Mouse (Mus musculus) liver, embryonic 12.5 days (tissue): ENCODE measurements at regions not wholly inside any gene's neighbourhood (a gene's known extent, or its start where the extent isn't known, plus 50 kb on each side); places are given as distances from the start of the nearest gene placed in this dataset.
A peak's percentile ranks its signal among the peaks of the same experiment; 100 is the strongest.

Experiments used
- ATAC-seq: fragments of 200-750 bp; cut with Nextera tagmentation; 2 replicates; pipeline ENCODE4 v1.8.0; 2017; ENCODE audit warnings: moderate number of reproducible peaks, mild to moderate bottlenecking, moderate library complexity
- H3K27ac ChIP-seq: fragments of 300-500 bp; sonication (generic); 2 replicates; pipeline ENCODE4 v1.5.1; 2016; ENCODE audit warnings: mild to moderate bottlenecking
- H3K27me3 ChIP-seq: fragments of 300-500 bp; sonication (generic); replicated peaks from 2 replicates; pipeline ENCODE4 v1.6.1; 2016; ENCODE audit warnings: mild to moderate bottlenecking, moderate library complexity
- H3K36me3 ChIP-seq: fragments of 300-500 bp; sonication (generic); 2 replicates; pipeline ENCODE4 v1.6.1; 2016; ENCODE audit warnings: mild to moderate bottlenecking, moderate library complexity
- H3K4me1 ChIP-seq: fragments of 300-500 bp; sonication (generic); 2 replicates; pipeline ENCODE4 v1.6.1; 2016
- H3K4me2 ChIP-seq: fragments of 300-500 bp; sonication (generic); 2 replicates; pipeline ENCODE4 v1.6.1; 2016; ENCODE audit warnings: mild to moderate bottlenecking, moderate library complexity
- H3K4me3 ChIP-seq: fragments of 300-500 bp; sonication (generic); 2 replicates; pipeline ENCODE4 v1.5.1; 2016; ENCODE audit warnings: mild to moderate bottlenecking, moderate library complexity
- H3K9ac ChIP-seq: fragments of 300-500 bp; sonication (generic); 2 replicates; pipeline ENCODE4 v1.6.1; 2016; ENCODE audit warnings: mild to moderate bottlenecking, moderate library complexity
- H3K9me3 ChIP-seq: fragments of 300-500 bp; sonication (generic); replicated peaks from 2 replicates; pipeline ENCODE4 v1.6.1; 2016; ENCODE audit warnings: mild to moderate bottlenecking, moderate library complexity
- WGBS: fragments of 180-500 bp; shearing (Covaris S2); methylation state at CpG from one replicate; pipeline ENCODE4 v1.1.7; 2016; ENCODE audit not compliant: insufficient replicate concordance; 5-methylcytosine and 5-hydroxymethylcytosine counted together

DNA sequence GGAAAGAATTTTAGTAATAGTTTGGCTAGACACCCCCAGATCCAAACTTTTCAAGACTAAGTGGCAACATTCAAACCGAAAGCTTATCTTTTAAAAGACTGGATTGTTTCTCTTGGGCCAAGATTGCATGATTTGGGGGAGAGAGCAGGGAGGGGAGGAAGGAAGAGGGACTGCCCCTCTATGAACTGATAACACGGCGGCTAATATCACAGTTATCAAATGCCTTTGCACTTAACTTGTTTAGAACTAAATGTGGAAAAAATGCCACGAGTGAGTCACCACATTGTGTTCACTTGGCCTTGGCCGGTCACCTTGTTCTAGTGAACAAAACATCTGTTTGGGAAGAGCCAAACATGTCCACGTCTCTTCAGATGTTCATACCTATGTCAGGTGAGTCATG lies 92.3 kb downstream of the Tes start:
- Histone ChIP-seq H3K4me3 (no peak overlapping the region), H3K4me2 (no peak overlapping the region), H3K27me3 (no peaks in the 10 kb centered on the region), H3K36me3 (no peaks in the 10 kb centered on the region), H3K9me3 (no peaks in the 10 kb centered on the region), H3K9ac (no peak overlapping the region), H3K4me1 (no peaks in the 10 kb centered on the region), H3K27ac (no peak overlapping the region)
- WGBS: 37% methylated on average over 6 of the region's 6 CpGs
- ATAC-seq: no peak

DNA sequence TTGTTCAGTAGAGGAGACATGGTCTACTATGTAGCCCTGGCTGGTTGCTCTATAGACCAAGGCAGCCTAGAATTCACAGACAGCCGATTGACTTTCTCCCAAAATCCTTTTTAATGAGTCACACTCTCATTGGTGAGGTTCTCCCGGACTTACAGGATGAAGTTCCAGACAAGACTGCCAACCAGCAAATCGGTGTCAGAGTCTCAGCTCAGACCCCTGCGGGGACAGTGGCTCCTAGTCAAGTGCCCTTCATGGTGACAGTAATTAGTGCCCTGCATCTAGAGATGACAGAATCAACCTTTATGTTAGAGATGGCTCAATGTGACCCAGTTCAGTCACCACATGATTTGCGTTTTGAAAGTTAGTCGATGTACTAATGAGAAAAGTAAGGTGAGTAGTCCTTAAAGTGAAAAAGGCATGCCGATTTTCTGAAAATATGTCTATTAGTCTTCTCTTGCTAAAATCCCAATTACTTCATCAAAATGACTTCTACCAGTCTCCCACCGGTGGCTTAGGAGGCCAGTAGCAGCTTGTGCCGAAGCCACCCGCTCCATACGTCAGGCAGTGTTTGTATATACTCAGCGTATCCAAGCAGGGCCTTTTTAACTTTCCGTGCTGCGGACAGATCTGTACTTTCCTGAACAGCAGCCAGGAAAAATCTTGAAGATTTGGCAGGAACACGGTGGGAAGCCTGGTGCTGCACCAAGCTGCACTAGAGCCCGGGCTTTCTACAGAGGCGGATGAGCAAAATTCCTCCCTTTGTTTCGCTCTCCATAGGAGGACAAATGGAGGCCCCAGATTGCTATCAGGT lies 105.2 kb downstream of the Tes start:
- 70% methylated on average over 18 of the region's 18 CpGs for WGBS
- Histone ChIP-seq H3K4me2 (no peak overlapping the region), H3K27me3 (no peaks in the 10 kb centered on the region), H3K4me1 (no peaks in the 10 kb centered on the region), H3K4me3 (no peak overlapping the region), H3K9ac (no peak overlapping the region), H3K9me3 (no peaks in the 10 kb centered on the region), H3K36me3 (no peaks in the 10 kb centered on the region), H3K27ac (no peak overlapping the region)
- ATAC-seq: no peak

DNA sequence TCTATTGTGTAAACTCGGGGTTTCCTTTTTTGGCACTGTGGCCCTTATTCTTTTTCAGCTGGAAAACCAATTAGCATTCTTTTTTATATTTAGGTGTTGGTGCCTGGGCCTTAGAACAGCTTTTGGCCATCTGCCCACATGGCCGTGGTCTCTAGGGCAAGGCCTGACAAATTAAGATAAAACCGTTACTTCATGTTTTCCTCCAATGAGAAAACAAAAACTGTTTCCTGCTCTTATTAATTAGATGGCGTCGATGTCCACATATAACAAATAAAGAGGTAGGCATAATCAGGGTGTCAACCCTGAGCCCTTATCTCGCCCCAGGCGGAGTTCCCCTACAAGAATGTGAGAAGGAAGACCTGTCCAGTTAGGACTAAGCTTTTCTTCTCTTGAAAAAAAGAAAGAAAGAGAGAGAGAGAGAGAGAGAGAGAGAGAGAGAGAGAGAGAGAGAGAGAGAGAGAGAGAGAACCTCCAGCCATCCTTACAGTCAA lies 105.9 kb downstream of the Tes start:
- Histone ChIP-seq H3K36me3 (no peaks in the 10 kb centered on the region), H3K9ac (no peak overlapping the region), H3K4me2 (no peak overlapping the region), H3K27ac (no peak overlapping the region), H3K27me3 (no peaks in the 10 kb centered on the region), H3K4me3 (no peak overlapping the region), H3K9me3 (no peaks in the 10 kb centered on the region), H3K4me1 (no peaks in the 10 kb centered on the region)
- no peak for ATAC-seq
- WGBS: 39% methylated on average over 7 of the region's 7 CpGs

DNA sequence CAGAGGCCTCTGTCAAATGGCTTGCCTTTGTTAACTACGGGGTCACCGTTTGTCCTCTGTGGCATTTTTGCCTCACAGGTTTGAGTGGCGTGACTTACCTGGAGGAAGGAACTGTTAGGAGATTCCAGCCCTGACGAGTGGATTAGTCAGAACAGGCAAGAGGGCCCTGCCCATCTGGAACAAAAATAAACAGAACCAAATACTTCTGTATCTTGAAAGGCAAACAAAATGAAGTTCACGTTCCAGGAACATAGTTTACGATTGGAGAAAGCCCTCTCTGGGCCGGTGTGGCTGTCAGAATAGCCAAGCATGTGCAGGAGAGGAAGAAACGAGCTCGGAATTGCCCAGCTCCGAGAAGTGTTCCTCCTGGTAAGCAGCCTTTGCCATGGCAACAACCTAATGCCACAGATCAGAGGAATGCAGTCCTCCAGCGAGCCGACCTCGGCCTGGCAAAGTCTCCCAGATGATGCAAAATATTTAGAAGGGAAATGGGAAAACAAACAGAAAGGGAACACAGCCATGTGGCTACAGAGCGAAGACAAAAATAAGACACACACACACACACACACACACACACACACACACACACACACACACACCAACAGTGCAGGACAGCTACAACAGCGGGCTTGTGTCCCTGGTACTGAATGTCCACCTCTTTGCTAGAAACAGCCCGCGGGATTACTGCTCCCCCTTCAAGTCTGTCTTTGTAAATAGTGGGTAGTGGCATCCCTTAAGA lies 106.5 kb downstream of the Tes start:
- no peak overlapping the region for H3K9ac ChIP-seq
- no peaks in the 10 kb centered on the region for H3K4me1 ChIP-seq
- peak overlapping the region; percentile 18; the same call in 1 of the 2 replicates for H3K4me2 ChIP-seq
- H3K4me3 ChIP-seq: no peak overlapping the region
- no peak for ATAC-seq
- WGBS: 48% methylated on average over 17 of the region's 17 CpGs
- H3K36me3 ChIP-seq: no peaks in the 10 kb centered on the region
- H3K9me3 ChIP-seq: no peaks in the 10 kb centered on the region
- H3K27ac ChIP-seq: no peak overlapping the region
- H3K27me3 ChIP-seq: no peaks in the 10 kb centered on the region

DNA sequence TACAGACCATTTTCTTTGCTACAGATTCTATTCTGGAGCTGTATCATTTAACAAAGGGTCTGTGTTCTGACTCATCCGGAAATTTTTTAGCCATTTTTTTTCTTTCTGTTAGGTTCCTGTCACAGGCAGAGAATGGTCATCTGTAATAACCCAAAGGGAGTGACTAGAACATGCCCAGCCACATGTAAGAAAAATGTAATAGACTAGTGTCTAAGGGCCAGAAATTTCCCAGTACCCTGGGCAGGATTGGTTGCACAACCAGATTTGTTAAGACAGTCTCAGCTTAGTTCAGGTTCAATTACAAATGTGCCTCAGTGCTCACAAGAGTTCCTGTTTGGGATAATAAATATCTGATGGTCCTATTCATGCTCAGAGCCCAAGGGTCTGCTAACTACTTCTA lies 107.1 kb downstream of the Tes start:
- no peak for ATAC-seq
- Histone ChIP-seq H3K4me2 (no peak overlapping the region), H3K36me3 (no peaks in the 10 kb centered on the region), H3K9ac (no peak overlapping the region), H3K27ac (no peak overlapping the region), H3K4me3 (no peak overlapping the region), H3K27me3 (no peaks in the 10 kb centered on the region), H3K4me1 (no peaks in the 10 kb centered on the region), H3K9me3 (no peaks in the 10 kb centered on the region)
- WGBS: 63% methylated on average over 1 of the region's 1 CpGs

DNA sequence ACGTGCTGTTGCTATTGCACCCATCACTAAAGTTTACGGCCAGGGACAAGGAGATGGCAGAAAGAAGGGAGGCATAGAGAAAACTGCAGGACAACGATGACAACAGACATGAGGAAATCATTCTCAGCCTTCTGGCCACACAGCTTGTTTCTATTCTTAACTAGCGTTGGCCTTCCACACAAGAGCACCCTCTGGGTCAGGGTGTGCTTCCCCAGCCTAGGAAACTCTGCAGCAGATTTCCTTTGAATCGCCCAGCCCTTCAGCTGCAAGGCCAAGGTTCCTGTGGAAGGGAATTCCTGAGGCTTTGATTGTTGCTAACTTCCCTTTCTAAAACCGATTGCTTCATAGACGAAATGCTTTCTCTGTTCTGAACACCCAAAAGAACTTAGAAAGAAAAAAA lies 103.8 kb upstream of the Cav2 start:
- no peak overlapping the region for H3K9ac ChIP-seq
- H3K27me3 ChIP-seq: no peaks in the 10 kb centered on the region
- ATAC-seq: no peak
- no peak overlapping the region for H3K27ac ChIP-seq
- no peaks in the 10 kb centered on the region for H3K9me3 ChIP-seq
- WGBS: 42% methylated on average over 7 of the region's 7 CpGs
- no peak overlapping the region for H3K4me3 ChIP-seq
- H3K4me2 ChIP-seq: no peak overlapping the region
- no peaks in the 10 kb centered on the region for H3K36me3 ChIP-seq
- no peaks in the 10 kb centered on the region for H3K4me1 ChIP-seq

DNA sequence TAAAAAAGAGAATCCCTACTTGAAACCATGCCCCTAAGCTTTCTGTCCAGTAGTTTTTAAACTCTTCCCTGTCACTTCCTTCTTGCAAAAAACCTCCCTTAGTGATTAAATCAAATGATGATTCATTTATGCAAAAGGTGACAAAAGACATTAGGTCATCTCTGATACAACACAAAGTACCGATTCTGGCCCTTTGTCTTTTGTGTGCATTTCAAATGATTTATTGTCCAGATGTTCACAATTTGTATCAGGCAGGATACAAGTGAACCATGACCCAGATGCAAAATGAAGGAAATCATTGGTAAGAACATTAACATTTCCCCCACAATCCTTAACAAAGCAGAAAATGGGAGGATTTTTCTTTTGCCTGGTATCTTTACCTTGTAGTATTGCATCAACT lies 101.5 kb upstream of the Cav2 start:
- Histone ChIP-seq H3K4me3 (no peak overlapping the region), H3K27ac (no peak overlapping the region), H3K36me3 (no peaks in the 10 kb centered on the region), H3K27me3 (no peaks in the 10 kb centered on the region), H3K4me2 (no peak overlapping the region), H3K9ac (no peak overlapping the region), H3K4me1 (no peaks in the 10 kb centered on the region), H3K9me3 (no peaks in the 10 kb centered on the region)
- no peak for ATAC-seq
- WGBS: 62% methylated on average over 1 of the region's 1 CpGs

DNA sequence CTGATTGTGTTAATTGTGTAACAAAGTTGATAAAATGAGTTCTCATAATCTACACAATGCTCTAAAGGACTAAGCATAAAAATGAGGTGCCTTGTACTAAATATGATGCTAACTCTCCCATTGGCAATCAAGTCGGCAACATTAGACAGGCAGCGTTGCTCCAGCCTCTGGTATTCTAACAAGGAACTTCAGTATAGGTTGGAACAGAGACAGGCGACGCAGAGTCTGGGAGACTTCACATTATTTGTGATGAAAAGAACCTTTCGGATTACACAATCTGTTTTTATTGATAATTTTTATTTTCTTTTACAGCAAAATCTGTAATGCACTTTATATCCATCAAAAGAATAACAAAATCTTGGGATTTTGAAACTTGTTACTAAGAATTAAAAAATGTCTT lies 94.4 kb upstream of the Cav2 start:
- 77% methylated on average over 5 of the region's 5 CpGs for WGBS

DNA sequence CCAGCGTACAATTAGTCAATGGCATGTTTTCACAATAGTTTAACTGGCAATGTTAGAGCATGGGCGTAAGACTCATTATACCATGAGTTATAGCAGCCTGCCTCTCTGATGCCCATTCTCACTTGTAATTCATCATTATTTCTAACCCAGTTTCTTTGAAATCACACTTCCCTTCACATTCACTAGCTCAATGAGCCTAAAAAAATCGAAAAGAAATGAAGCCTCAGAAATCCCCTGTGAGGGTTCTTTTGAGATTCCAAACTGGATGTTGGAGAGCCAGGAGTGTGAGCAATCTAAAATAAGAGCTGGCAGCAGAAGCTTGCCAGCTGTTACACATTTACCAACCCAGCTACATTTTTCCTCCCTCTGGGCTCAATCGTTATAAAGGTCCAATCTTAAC lies 93.9 kb upstream of the Cav2 start:
- Histone ChIP-seq H3K27me3 (no peaks in the 10 kb centered on the region), H3K4me1 (no peaks in the 10 kb centered on the region), H3K36me3 (no peaks in the 10 kb centered on the region), H3K4me2 (no peak overlapping the region), H3K27ac (no peak overlapping the region), H3K4me3 (no peak overlapping the region), H3K9ac (no peak overlapping the region), H3K9me3 (no peaks in the 10 kb centered on the region)
- no peak for ATAC-seq
- WGBS: 66% methylated on average over 4 of the region's 4 CpGs

More for the DNA sequence above, 94.4 kb upstream of the Cav2 start:
- H3K4me2 ChIP-seq: no peak overlapping the region
- no peaks in the 10 kb centered on the region for H3K9me3 ChIP-seq
- H3K4me3 ChIP-seq: no peak overlapping the region
- ATAC-seq: no peak
- H3K36me3 ChIP-seq: no peaks in the 10 kb centered on the region
- no peak overlapping the region for H3K27ac ChIP-seq
- no peaks in the 10 kb centered on the region for H3K4me1 ChIP-seq
- H3K27me3 ChIP-seq: no peaks in the 10 kb centered on the region
- H3K9ac ChIP-seq: no peak overlapping the region

DNA sequence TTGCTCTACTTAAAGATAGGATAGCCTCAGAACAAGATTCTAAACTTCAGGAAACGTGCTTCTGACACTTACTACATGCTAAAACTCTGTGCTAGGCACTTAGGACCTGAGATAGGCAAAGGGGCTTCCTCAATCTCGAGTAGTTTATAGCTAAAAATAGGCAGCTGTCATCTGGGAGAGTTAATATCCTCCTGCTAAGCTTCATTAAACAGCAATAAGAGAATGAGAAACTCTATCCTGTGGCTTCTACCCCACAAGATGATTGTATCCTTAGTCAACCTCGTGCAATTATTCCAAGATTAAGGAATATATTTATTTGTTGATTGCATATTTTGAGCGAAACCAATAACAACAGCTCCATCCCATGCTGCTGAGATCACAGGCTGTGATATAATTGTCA lies 85.4 kb upstream of the Cav2 start:
- WGBS: 39% methylated on average over 4 of the region's 4 CpGs
- H3K9ac ChIP-seq: no peak overlapping the region
- ATAC-seq: no peak

DNA sequence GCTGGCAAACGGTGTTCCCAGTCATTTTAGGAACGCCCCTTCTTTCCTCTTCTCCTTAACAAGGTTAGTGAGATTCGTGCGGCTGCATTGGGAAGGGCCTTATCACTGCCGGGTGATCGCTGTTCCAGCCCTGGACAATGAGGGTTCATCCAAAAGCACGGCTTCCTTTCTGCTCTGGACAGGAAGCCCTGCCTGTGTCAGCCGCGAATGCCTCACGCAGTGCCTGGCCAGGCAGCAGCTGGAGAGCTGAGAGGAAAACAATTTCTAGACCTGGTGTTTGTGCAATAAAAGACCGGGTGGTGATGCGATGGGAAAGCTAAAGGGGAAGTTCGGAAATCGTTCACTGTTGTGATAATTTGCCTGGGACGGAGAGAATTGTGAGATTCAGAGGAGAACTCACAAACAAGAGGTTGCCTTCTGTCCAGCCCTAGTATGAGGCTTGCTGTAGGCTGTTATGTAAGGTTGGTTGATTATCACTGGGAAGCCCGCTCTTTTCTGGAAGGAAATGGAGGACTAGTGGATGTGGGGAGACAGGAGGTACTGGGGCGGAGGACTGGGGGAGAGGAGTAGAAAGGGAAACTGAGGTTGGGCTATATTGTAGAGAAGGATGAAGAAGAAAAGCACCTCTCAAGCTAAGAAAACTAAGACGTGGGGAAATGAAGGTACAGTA lies 83.1 kb upstream of the Cav2 start:
- Histone ChIP-seq H3K9me3 (no peaks in the 10 kb centered on the region), H3K27ac (no peak overlapping the region), H3K4me2 (peak overlapping the region; percentile 13; the same call in 1 of the 2 replicates), H3K27me3 (0 out of 2 replicates have a peak, but pooled peaks cover 3% of the 10 kb centered on the region), H3K36me3 (no peaks in the 10 kb centered on the region), H3K4me3 (no peak overlapping the region), H3K4me1 (no peaks in the 10 kb centered on the region), H3K9ac (no peak overlapping the region)
- no peak for ATAC-seq
- 28% methylated on average over 18 of the region's 18 CpGs for WGBS

More for the DNA sequence above, 85.4 kb upstream of the Cav2 start:
- no peaks in the 10 kb centered on the region for H3K36me3 ChIP-seq
- H3K4me3 ChIP-seq: no peak overlapping the region
- no peak overlapping the region for H3K27ac ChIP-seq
- H3K4me1 ChIP-seq: no peaks in the 10 kb centered on the region
- 0 out of 2 replicates have a peak, but pooled peaks cover 3% of the 10 kb centered on the region for H3K27me3 ChIP-seq
- H3K9me3 ChIP-seq: no peaks in the 10 kb centered on the region
- H3K4me2 ChIP-seq: no peak overlapping the region

DNA sequence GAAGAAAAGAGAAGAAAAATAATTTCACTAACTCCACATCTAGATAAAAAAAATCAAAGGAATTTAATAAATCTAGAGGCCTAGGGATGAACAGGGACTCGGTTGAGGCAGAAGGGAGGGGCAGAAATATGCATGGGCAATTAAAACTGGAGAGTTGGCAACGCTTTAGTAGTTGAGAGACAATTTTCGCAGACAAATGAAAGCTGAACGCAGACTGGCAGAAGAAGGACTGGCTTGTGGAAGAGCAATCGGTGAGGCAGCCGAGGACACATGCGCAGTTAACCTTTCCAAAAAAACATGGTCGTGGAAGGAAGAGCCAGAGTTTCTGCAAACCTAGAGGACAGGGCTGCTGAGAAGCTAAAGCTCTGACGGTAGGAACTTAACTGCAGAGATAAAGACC lies 82.1 kb upstream of the Cav2 start:
- ATAC-seq: no peak
- H3K4me1 ChIP-seq: no peaks in the 10 kb centered on the region
- H3K36me3 ChIP-seq: no peaks in the 10 kb centered on the region
- no peak overlapping the region for H3K9ac ChIP-seq
- H3K4me3 ChIP-seq: no peak overlapping the region
- H3K4me2 ChIP-seq: no peak overlapping the region
- H3K27ac ChIP-seq: no peak overlapping the region
- WGBS: 56% methylated on average over 9 of the region's 9 CpGs
- no peaks in the 10 kb centered on the region for H3K9me3 ChIP-seq
- H3K27me3 ChIP-seq: 0 out of 2 replicates have a peak, but pooled peaks cover 3% of the 10 kb centered on the region
